Mouse (Mus musculus): ENCODE measurements at regions not wholly inside any gene's neighbourhood (a gene's known extent, or its start where the extent isn't known, plus 50 kb on each side); places are given as distances from the start of the nearest gene placed in this dataset.

- ATAC-seq (ENCODE audit: low FRiP score, low read depth) (no peak; the same call in 1 of the 2 replicates), DNase-seq (ENCODE audit: low spot score) (peak; percentile 55)
- Histone ChIP-seq H3K9ac (ENCODE audit: low read depth, low read length, severe bottlenecking) (0 out of 2 replicates have a peak overlapping the region, but pooled peaks have one; percentile 22), H3K27me3 (ENCODE audit: control insufficient read depth, insufficient read depth, low read length) (no peaks in the 10 kb centered on the region), H3K4me2 (replicated peaks; ENCODE audit: low read depth, low read length, severe bottlenecking) (peak overlapping the region; percentile 37), H3K36me3 (ENCODE audit: control insufficient read depth, insufficient read depth, low read length) (no peaks in the 10 kb centered on the region), H3K4me1 (ENCODE audit: control insufficient read depth, insufficient read depth, low read length) (peaks cover 7% of the 10 kb centered on the region), H3K27ac (replicated peaks; ENCODE audit: low read depth, low read length) (no peak overlapping the region), H3K9me3 (ENCODE audit: control insufficient read depth, low read length) (no peaks in the 10 kb centered on the region), H3K4me3 (replicated peaks; ENCODE audit: low read length) (peak overlapping the region; percentile 14)
- 35% methylated on average over 31 of the region's 31 CpGs for WGBS
- no peak for TF ChIP-seq POLR2A (IDR thresholded peaks at IDR 0.05; ENCODE audit: borderline replicate concordance, extremely low read depth, insufficient read depth, insufficient read length)
These were observed 106.5 kb upstream of the Hand2 start for GRCm38 (mm10) chr8:57213982-57214930.

- no peaks in the 10 kb centered on the region for H3K27me3 ChIP-seq (ENCODE audit: control insufficient read depth, insufficient read depth, low read length)
- no peaks in the 10 kb centered on the region for H3K4me1 ChIP-seq (ENCODE audit: control insufficient read depth, insufficient read depth, low read length)
- no peak overlapping the region for H3K9ac ChIP-seq (ENCODE audit: low read depth, low read length, severe bottlenecking)
- 85% methylated on average over 4 of the region's 4 CpGs for WGBS
- no peak for TF ChIP-seq POLR2A (IDR thresholded peaks at IDR 0.05; ENCODE audit: borderline replicate concordance, extremely low read depth, insufficient read depth, insufficient read length)
- no peaks in the 10 kb centered on the region for H3K36me3 ChIP-seq (ENCODE audit: control insufficient read depth, insufficient read depth, low read length)
- no peaks in the 10 kb centered on the region for H3K9me3 ChIP-seq (ENCODE audit: control insufficient read depth, low read length)
- DNase-seq (ENCODE audit: low spot score) (no peak), ATAC-seq (ENCODE audit: low FRiP score, low read depth) (no peak)
- H3K4me3 ChIP-seq (replicated peaks; ENCODE audit: low read length), result no peak overlapping the region
- H3K4me2 ChIP-seq (replicated peaks; ENCODE audit: low read depth, low read length, severe bottlenecking), result no peak overlapping the region
- no peak overlapping the region for H3K27ac ChIP-seq (replicated peaks; ENCODE audit: low read depth, low read length)
These were observed 90.2 kb upstream of the Hand2 start for GRCm38 (mm10) chr8:57230594-57230993.

GRCm38 (mm10) chr8:57242301-57242700 lies 78.5 kb upstream of the Hand2 start:
- Histone ChIP-seq H3K36me3 (ENCODE audit: control insufficient read depth, insufficient read depth, low read length) (no peaks in the 10 kb centered on the region), H3K4me3 (replicated peaks; ENCODE audit: low read length) (no peak overlapping the region), H3K27ac (replicated peaks; ENCODE audit: low read depth, low read length) (no peak overlapping the region), H3K27me3 (ENCODE audit: control insufficient read depth, insufficient read depth, low read length) (no peaks in the 10 kb centered on the region), H3K9ac (ENCODE audit: low read depth, low read length, severe bottlenecking) (no peak overlapping the region), H3K4me1 (ENCODE audit: control insufficient read depth, insufficient read depth, low read length) (peaks cover 5% of the 10 kb centered on the region; the same call in 1 of the 2 replicates), H3K4me2 (replicated peaks; ENCODE audit: low read depth, low read length, severe bottlenecking) (no peak overlapping the region), H3K9me3 (ENCODE audit: control insufficient read depth, low read length) (no peaks in the 10 kb centered on the region)
- no peak for DNase-seq (ENCODE audit: low spot score)
- TF ChIP-seq POLR2A (IDR thresholded peaks at IDR 0.05; ENCODE audit: borderline replicate concordance, extremely low read depth, insufficient read depth, insufficient read length), result no peak
- no peak for ATAC-seq (ENCODE audit: low FRiP score, low read depth)
- 76% methylated on average over 2 of the region's 2 CpGs for WGBS

GRCm38 (mm10) chr8:57249061-57249460 lies 71.7 kb upstream of the Hand2 start:
- no peaks in the 10 kb centered on the region for H3K9me3 ChIP-seq (ENCODE audit: control insufficient read depth, low read length)
- H3K9ac ChIP-seq (ENCODE audit: low read depth, low read length, severe bottlenecking), result no peak overlapping the region
- no peak overlapping the region for H3K27ac ChIP-seq (replicated peaks; ENCODE audit: low read depth, low read length)
- TF ChIP-seq POLR2A (IDR thresholded peaks at IDR 0.05; ENCODE audit: borderline replicate concordance, extremely low read depth, insufficient read depth, insufficient read length), result no peak
- DNase-seq (ENCODE audit: low spot score) (no peak), ATAC-seq (ENCODE audit: low FRiP score, low read depth) (no peak)
- H3K36me3 ChIP-seq (ENCODE audit: control insufficient read depth, insufficient read depth, low read length), result no peaks in the 10 kb centered on the region
- H3K27me3 ChIP-seq (ENCODE audit: control insufficient read depth, insufficient read depth, low read length), result no peaks in the 10 kb centered on the region
- no peak overlapping the region for H3K4me2 ChIP-seq (replicated peaks; ENCODE audit: low read depth, low read length, severe bottlenecking)
- WGBS, result 74% methylated on average over 5 of the region's 5 CpGs
- H3K4me3 ChIP-seq (replicated peaks; ENCODE audit: low read length), result no peak overlapping the region
- H3K4me1 ChIP-seq (ENCODE audit: control insufficient read depth, insufficient read depth, low read length), result peaks cover under 1% of the 10 kb centered on the region; the same call in 1 of the 2 replicates

All from limb, embryonic 14.5 days (tissue).